Mouse (Mus musculus) spleen, adult 2 months (tissue): ENCODE measurements around the gene Cenpf. TPM values are rescaled to one million over a fixed set of nuclear protein-coding genes. Genes with fewer than 3 reads are reported as not detected.

Experiments
- DNase-seq, 2 experiments: peaks; one replicate each; pipeline versions ENCODE4 v3.0.0 to v3.0.0-alpha.2; 2012 to 2021; ENCODE audit warnings: low spot score in 2 of 2, low read depth in 1 of 2
- H3K27ac ChIP-seq: fragments of 200-500 bp; 2 replicates; pipeline ENCODE4 v1.5.1; 2012; ENCODE audit warnings: low read length, inconsistent platforms; ENCODE audit not compliant: insufficient read depth
- H3K27me3 ChIP-seq: fragments of 200-500 bp; 2 replicates; pipeline ENCODE4 v1.6.1; 2012; ENCODE audit warnings: mild to moderate bottlenecking, moderate library complexity, low read length, inconsistent platforms; ENCODE audit not compliant: control insufficient read depth, insufficient read depth
- H3K36me3 ChIP-seq: fragments of 200-500 bp; 2 replicates; pipeline ENCODE4 v1.6.1; 2012; ENCODE audit warnings: mild to moderate bottlenecking, low read length, inconsistent platforms; ENCODE audit not compliant: control insufficient read depth, insufficient read depth
- H3K4me1 ChIP-seq: fragments of 200-500 bp; 2 replicates; pipeline ENCODE4 v1.6.1; 2011; ENCODE audit warnings: inconsistent platforms; ENCODE audit not compliant: control insufficient read depth, insufficient read depth, insufficient read length
- H3K4me3 ChIP-seq: fragments of 200-500 bp; 2 replicates; pipeline ENCODE4 v1.5.1; 2011; ENCODE audit warnings: mild to moderate bottlenecking, inconsistent platforms; ENCODE audit not compliant: insufficient read depth, insufficient read length; ENCODE audit errors: extremely low read depth
- CTCF ChIP-seq: fragments of 200-500 bp; IDR thresholded peaks from 2 replicates; pipeline ENCODE4 v1.5.1; 2011; ENCODE audit warnings: mild to moderate bottlenecking, inconsistent platforms; ENCODE audit not compliant: insufficient read depth, insufficient read length, insufficient replicate concordance; ENCODE audit errors: extremely low read depth
- POLR2A ChIP-seq: fragments of 200-500 bp; IDR thresholded peaks from 2 replicates; pipeline ENCODE4 v1.6.1; 2011; ENCODE audit warnings: low read depth, low read length, inconsistent platforms
- WGBS: fragments of 180-500 bp; shearing (Covaris S2); methylation state at CpG from one replicate; pipeline ENCODE4 v1.1.7; 2018; 5-methylcytosine and 5-hydroxymethylcytosine counted together
- polyA plus RNA-seq: library from polyadenylated mRNA; depleted of rRNA; stranded (reverse); fragments of >200 nt; gene quantifications from 2 replicates; pipeline ENCODE4 v1.2.3, GENCODE M21; 2012

Cenpf gene
- polyA plus RNA-seq, 1 experiment: 1.7 TPM

GRCm38 (mm10) chr1:189707014-189707413 is 19.1 kb upstream of the Cenpf start:
- no peak for DNase-seq
- TF ChIP-seq CTCF: no peak
- TF ChIP-seq POLR2A: no peak
- H3K4me1 ChIP-seq: no peaks in the 10 kb centered on the region

GRCm38 (mm10) chr1:189706040-189706645 is 18.3 kb upstream of the Cenpf start:
- H3K4me3 ChIP-seq: no peak overlapping the region
- no peaks in the 10 kb centered on the region for H3K36me3 ChIP-seq
- no peaks in the 10 kb centered on the region for H3K4me1 ChIP-seq
- 73% methylated on average over 12 of the region's 12 CpGs for WGBS
- TF ChIP-seq POLR2A: no peak
- no peak for DNase-seq
- no peaks in the 10 kb centered on the region for H3K27me3 ChIP-seq
- no peak overlapping the region for H3K27ac ChIP-seq

More at GRCm38 (mm10) chr1:189707014-189707413, 19.1 kb upstream of the Cenpf start:
- no peak overlapping the region for H3K27ac ChIP-seq
- H3K27me3 ChIP-seq: no peaks in the 10 kb centered on the region
- no peaks in the 10 kb centered on the region for H3K36me3 ChIP-seq
- H3K4me3 ChIP-seq: no peak overlapping the region

GRCm38 (mm10) chr1:189703591-189703990 is 15.7 kb upstream of the Cenpf start:
- H3K27me3 ChIP-seq: no peaks in the 10 kb centered on the region
- no peak overlapping the region for H3K4me3 ChIP-seq
- 57% methylated on average over 7 of the region's 7 CpGs for WGBS
- no peak overlapping the region for H3K27ac ChIP-seq
- no peaks in the 10 kb centered on the region for H3K36me3 ChIP-seq
- TF ChIP-seq POLR2A (no peak), CTCF (no peak)
- H3K4me1 ChIP-seq: no peaks in the 10 kb centered on the region
- DNase-seq: no peak

GRCm38 (mm10) chr1:189703156-189703555 is 15.3 kb upstream of the Cenpf start:
- H3K27me3 ChIP-seq: no peaks in the 10 kb centered on the region
- peak in 1 of 2 experiments; percentile 39 for DNase-seq
- H3K27ac ChIP-seq: no peak overlapping the region
- TF ChIP-seq CTCF: peak; percentile 55; the same call in 1 of the 2 replicates
- no peak for TF ChIP-seq POLR2A
- no peaks in the 10 kb centered on the region for H3K36me3 ChIP-seq
- 45% methylated on average over 7 of the region's 7 CpGs for WGBS
- H3K4me3 ChIP-seq: no peak overlapping the region
- H3K4me1 ChIP-seq: no peaks in the 10 kb centered on the region

GRCm38 (mm10) chr1:189700990-189701389 is 13.1 kb upstream of the Cenpf start:
- Histone ChIP-seq H3K36me3 (no peaks in the 10 kb centered on the region), H3K4me1 (no peaks in the 10 kb centered on the region), H3K4me3 (no peak overlapping the region), H3K27me3 (no peaks in the 10 kb centered on the region), H3K27ac (no peak overlapping the region)
- 2% methylated on average over 6 of the region's 6 CpGs for WGBS
- TF ChIP-seq CTCF (peak; percentile 88; the same call in 1 of the 2 replicates), POLR2A (no peak)
- DNase-seq: peak; percentile 29 to 51

- Histone ChIP-seq H3K36me3 (no peaks in the 10 kb centered on the region), H3K27ac (no peak overlapping the region), H3K4me1 (no peaks in the 10 kb centered on the region), H3K27me3 (no peaks in the 10 kb centered on the region), H3K4me3 (no peak overlapping the region)
- no peak for DNase-seq
- TF ChIP-seq CTCF (no peak), POLR2A (no peak)
- 67% methylated on average over 6 of the region's 6 CpGs for WGBS
Measured at GRCm38 (mm10) chr1:189700186-189700585, 12.3 kb upstream of the Cenpf start.

- Histone ChIP-seq H3K27me3 (no peaks in the 10 kb centered on the region), H3K36me3 (no peaks in the 10 kb centered on the region), H3K27ac (no peak overlapping the region), H3K4me1 (no peaks in the 10 kb centered on the region), H3K4me3 (no peak overlapping the region)
- TF ChIP-seq POLR2A: no peak
- no peak for TF ChIP-seq CTCF
- no peak for DNase-seq
- 80% methylated on average over 4 of the region's 4 CpGs for WGBS
Measured at GRCm38 (mm10) chr1:189698416-189698815, 10.5 kb upstream of the Cenpf start.
